Mouse (Mus musculus) stomach, postnatal 0 days (tissue): Measurements from ENCODE around the gene Ngfr. TPM values are rescaled to one million over a fixed set of nuclear protein-coding genes. Genes with fewer than 3 reads are reported as not detected.

Source experiments
- ATAC-seq: fragments of 200-750 bp; cut with Nextera tagmentation; 2 replicates; pipeline ENCODE4 v1.8.0; 2017; ENCODE audit not compliant: low FRiP score, low TSS enrichment
- DNase-seq: peaks from one replicate; pipeline ENCODE4 v3.0.0-alpha.2; 2016; ENCODE audit warnings: low spot score
- H3K27ac ChIP-seq: fragments of 300-500 bp; sonication (generic); replicated peaks from 2 replicates; pipeline ENCODE4 v1.5.1; 2014; ENCODE audit warnings: mild to moderate bottlenecking, control low read depth
- H3K27me3 ChIP-seq: fragments of 300-500 bp; sonication (generic); 2 replicates; pipeline ENCODE4 v1.6.1; 2014; ENCODE audit warnings: low read length; ENCODE audit not compliant: control insufficient read depth, insufficient read depth
- H3K36me3 ChIP-seq: fragments of 300-500 bp; sonication (generic); 2 replicates; pipeline ENCODE4 v1.6.1; 2014; ENCODE audit warnings: low read length, mixed read lengths; ENCODE audit not compliant: control insufficient read depth, insufficient read depth
- H3K4me1 ChIP-seq: fragments of 300-500 bp; sonication (generic); replicated peaks from 2 replicates; pipeline ENCODE4 v1.6.1; 2014; ENCODE audit warnings: antibody characterized with exemption; ENCODE audit not compliant: control insufficient read depth, insufficient read depth
- H3K4me2 ChIP-seq: fragments of 300-500 bp; sonication (generic); replicated peaks from 2 replicates; pipeline ENCODE4 v1.6.1; 2014; ENCODE audit warnings: low read depth, mild to moderate bottlenecking, control low read depth, moderate library complexity
- H3K4me3 ChIP-seq: fragments of 300-500 bp; sonication (generic); 2 replicates; pipeline ENCODE4 v1.5.1; 2014; ENCODE audit warnings: low read depth, low read length, control low read depth
- H3K9ac ChIP-seq: fragments of 300-500 bp; sonication (generic); 2 replicates; pipeline ENCODE4 v1.6.1; 2014; ENCODE audit warnings: mild to moderate bottlenecking, low read length, control low read depth, mixed read lengths
- H3K9me3 ChIP-seq: fragments of 300-500 bp; sonication (generic); 2 replicates; pipeline ENCODE4 v1.6.1; 2016; ENCODE audit warnings: low read length; ENCODE audit not compliant: control insufficient read depth
- CTCF ChIP-seq: IDR thresholded peaks from 2 replicates; pipeline ENCODE4 v1.5.1; 2016; ENCODE audit warnings: antibody characterized with exemption, low read depth, mild to moderate bottlenecking, moderate library complexity
- EP300 ChIP-seq: optimal IDR thresholded peaks from 2 replicates; pipeline ENCODE3; 2016; ENCODE audit warnings: antibody characterized with exemption
- WGBS: fragments of 180-500 bp; shearing (Covaris S2); extraction: QIAGEN DNeasy Blood & Tissue Kit; methylation state at CpG from one replicate; pipeline ENCODE4 v1.1.7; 2014; 5-methylcytosine and 5-hydroxymethylcytosine counted together
- polyA plus RNA-seq: library from polyadenylated mRNA; unstranded; fragments of >200 nt; fragmentation: Nextera tagmentation; extraction: Ambion mirVana; gene quantifications from 2 replicates; pipeline ENCODE4 v1.2.1, GENCODE M21; 2015

The Ngfr gene
- polyA plus RNA-seq, 1 experiment from 2014 or later = 3.9 TPM

DNA sequence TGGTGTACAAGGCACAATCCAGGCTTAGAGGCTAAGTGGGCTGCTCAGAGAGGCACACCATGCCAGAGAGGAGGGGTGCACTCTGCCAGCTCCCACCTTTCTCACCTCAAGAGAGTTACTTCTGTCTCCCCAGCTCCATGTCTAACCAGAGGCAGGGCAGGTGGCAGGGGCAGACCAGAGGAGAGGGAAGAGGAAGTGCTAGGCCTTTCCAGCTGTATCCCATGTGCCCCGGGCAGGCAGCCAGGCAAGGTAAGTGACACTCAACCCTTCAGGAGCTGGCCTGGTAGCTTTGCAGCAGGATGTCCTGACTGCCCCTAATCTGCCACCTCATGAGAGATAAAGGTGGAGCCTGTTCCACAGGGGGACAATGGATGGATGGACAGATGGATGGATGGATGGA, 5.2 kb upstream of the Ngfr start:
- TF ChIP-seq CTCF = no peak
- no peak for TF ChIP-seq EP300

GRCm38 (mm10) chr11:95589195-95589594, 1.7 kb upstream of the Ngfr start:
- Histone ChIP-seq H3K36me3 (no peaks in the 10 kb centered on the region), H3K4me1 (no peaks in the 10 kb centered on the region; the same call in 1 of the 2 replicates), H3K4me2 (no peak overlapping the region), H3K9ac (no peak overlapping the region), H3K4me3 (no peak overlapping the region), H3K27ac (no peak overlapping the region), H3K27me3 (peaks cover 8% of the 10 kb centered on the region; the same call in 1 of the 2 replicates), H3K9me3 (no peaks in the 10 kb centered on the region)
- DNase-seq (no peak), ATAC-seq (no peak)
- 53% methylated on average over 5 of the region's 5 CpGs for WGBS
- TF ChIP-seq CTCF (no peak), EP300 (no peak)

More for the DNA sequence above, 5.2 kb upstream of the Ngfr start:
- Histone ChIP-seq H3K36me3 (no peaks in the 10 kb centered on the region), H3K27me3 (no peaks in the 10 kb centered on the region), H3K4me3 (no peak overlapping the region), H3K9ac (no peak overlapping the region), H3K9me3 (no peaks in the 10 kb centered on the region), H3K27ac (no peak overlapping the region), H3K4me2 (no peak overlapping the region), H3K4me1 (peaks cover 3% of the 10 kb centered on the region; the same call in 1 of the 2 replicates)
- WGBS = 80% methylated on average over 1 of the region's 1 CpGs
- DNase-seq (no peak), ATAC-seq (no peak)

DNA sequence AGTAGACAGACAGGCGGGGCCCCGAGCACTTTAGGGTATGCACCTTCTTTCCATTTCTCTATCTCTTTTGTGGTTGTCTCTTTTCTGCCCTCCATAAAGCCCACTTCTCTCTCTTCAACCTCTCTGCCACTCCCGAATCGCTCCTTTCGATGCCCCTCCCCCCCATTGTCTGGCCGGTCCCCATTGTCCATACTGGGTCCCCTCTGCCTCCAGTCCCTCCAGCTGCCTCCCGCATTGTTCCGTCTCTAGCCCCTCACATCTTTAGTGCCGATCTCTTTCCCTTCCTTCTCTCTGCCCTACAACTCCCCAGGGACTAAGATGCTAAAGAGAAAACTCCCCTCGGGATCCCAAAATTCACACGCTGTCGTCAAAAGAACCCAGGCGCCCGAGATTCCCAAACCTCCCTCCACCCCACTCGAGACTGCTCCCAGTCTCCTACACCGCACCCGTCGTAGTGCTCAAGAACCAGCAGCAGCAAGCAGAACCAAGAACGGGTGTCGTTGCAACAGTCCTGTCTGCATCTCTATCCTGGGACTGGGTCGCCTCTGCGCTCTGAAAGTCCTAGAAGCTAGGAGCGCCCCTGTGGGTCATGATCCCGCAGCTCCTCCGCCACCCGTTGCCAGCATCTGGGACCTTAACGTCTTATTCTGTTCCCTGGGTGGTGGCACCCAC, 648 bp downstream of the Ngfr start:
- under 1% methylated on average over 27 of the region's 27 CpGs for WGBS
- peak overlapping the region; percentile 38 for H3K9ac ChIP-seq
- no peaks in the 10 kb centered on the region; the same call in 1 of the 2 replicates for H3K4me1 ChIP-seq

GRCm38 (mm10) chr11:95586184-95586583, 1.4 kb downstream of the Ngfr start:
- Histone ChIP-seq H3K27ac (no peak overlapping the region), H3K36me3 (no peaks in the 10 kb centered on the region), H3K4me1 (no peaks in the 10 kb centered on the region; the same call in 1 of the 2 replicates), H3K4me3 (peak overlapping the region; percentile 43), H3K4me2 (peak overlapping the region; percentile 59), H3K9ac (0 out of 2 replicates have a peak overlapping the region, but pooled peaks have one; percentile 13), H3K9me3 (no peaks in the 10 kb centered on the region), H3K27me3 (peaks cover 11% of the 10 kb centered on the region; the same call in 1 of the 2 replicates)
- ATAC-seq (peak; percentile 53), DNase-seq (peak; percentile 90)
- WGBS = 0% methylated on average over 25 of the region's 25 CpGs
- no peak for TF ChIP-seq EP300
- peak; percentile 91 for TF ChIP-seq CTCF

More for the DNA sequence above, 648 bp downstream of the Ngfr start:
- no peak for ATAC-seq
- H3K27me3 ChIP-seq = peaks cover 11% of the 10 kb centered on the region; the same call in 1 of the 2 replicates
- H3K9me3 ChIP-seq = no peaks in the 10 kb centered on the region
- no peak for DNase-seq
- peak overlapping the region; percentile 59 for H3K4me2 ChIP-seq
- H3K27ac ChIP-seq = no peak overlapping the region
- peak overlapping the region; percentile 43 for H3K4me3 ChIP-seq
- TF ChIP-seq EP300 = no peak
- TF ChIP-seq CTCF = no peak
- no peaks in the 10 kb centered on the region for H3K36me3 ChIP-seq

DNA sequence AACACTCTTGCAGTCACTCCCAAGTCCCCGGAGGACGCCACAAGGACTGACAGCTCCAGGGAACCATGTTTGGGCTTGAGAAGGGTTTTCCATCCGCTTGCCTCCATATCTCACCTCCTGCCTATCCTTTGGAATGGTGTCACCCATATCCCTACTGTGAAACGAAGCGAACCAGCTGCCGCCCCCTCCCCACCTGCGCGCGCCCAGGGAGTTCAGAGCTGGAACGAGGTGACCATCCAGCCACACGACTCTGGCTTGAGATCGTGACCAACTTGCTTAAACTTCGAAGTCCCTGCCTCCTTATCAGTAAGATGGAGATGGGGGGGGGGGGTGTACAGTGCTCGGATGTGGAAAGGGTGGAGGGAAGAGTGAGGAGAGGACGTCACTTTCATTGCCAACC, 1.9 kb downstream of the Ngfr start:
- no peak for ATAC-seq
- no peak for TF ChIP-seq EP300
- no peak for TF ChIP-seq CTCF
- Histone ChIP-seq H3K27me3 (peaks cover 11% of the 10 kb centered on the region; the same call in 1 of the 2 replicates), H3K27ac (no peak overlapping the region), H3K4me1 (no peaks in the 10 kb centered on the region; the same call in 1 of the 2 replicates), H3K36me3 (no peaks in the 10 kb centered on the region), H3K9me3 (no peaks in the 10 kb centered on the region), H3K4me3 (peak overlapping the region; percentile 43), H3K9ac (peak overlapping the region; percentile 47; the same call in 1 of the 2 replicates), H3K4me2 (peak overlapping the region; percentile 59)
- DNase-seq = no peak
- WGBS = 4% methylated on average over 15 of the region's 15 CpGs

GRCm38 (mm10) chr11:95585281-95585680, 2.3 kb downstream of the Ngfr start:
- TF ChIP-seq EP300 (no peak), CTCF (no peak)
- Histone ChIP-seq H3K4me3 (peak overlapping the region; percentile 43), H3K4me2 (peak overlapping the region; percentile 59), H3K4me1 (no peaks in the 10 kb centered on the region; the same call in 1 of the 2 replicates), H3K27me3 (peaks cover 11% of the 10 kb centered on the region; the same call in 1 of the 2 replicates), H3K36me3 (no peaks in the 10 kb centered on the region), H3K9me3 (no peaks in the 10 kb centered on the region), H3K27ac (0 out of 2 replicates have a peak overlapping the region, but pooled peaks have one; percentile 13), H3K9ac (peak overlapping the region; percentile 47; the same call in 1 of the 2 replicates)
- 1% methylated on average over 24 of the region's 24 CpGs for WGBS
- peak; percentile 53 for DNase-seq
- no peak for ATAC-seq
